Mouse (Mus musculus) right cerebral cortex, postnatal 14 days (tissue): ENCODE measurements around the gene Ldb3.

Experiments used
- DNase-seq: peaks from one replicate; pipeline ENCODE4 v3.0.0; 2022

Ldb3 gene

DNA sequence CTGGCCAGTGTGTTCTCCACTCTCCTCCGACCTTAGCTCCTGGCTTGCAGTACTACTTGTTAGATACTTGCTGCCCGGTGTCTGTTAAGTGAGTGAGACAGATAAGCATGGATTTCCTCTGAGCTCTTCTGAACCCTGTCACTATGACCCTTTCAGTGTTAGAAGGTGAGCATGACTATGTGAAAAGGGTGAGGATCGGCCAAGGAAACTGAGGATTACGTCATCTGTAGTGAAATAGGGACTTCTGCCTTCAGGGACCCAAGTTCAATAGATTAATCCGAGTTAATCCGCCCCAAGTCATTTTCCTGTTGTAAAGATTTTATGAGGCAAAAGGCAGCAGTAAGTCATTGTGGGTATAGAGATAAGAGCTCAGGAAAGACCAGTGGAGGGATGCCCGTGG lies 83.2 kb downstream of the Ldb3 start:
- no peak for DNase-seq

DNA sequence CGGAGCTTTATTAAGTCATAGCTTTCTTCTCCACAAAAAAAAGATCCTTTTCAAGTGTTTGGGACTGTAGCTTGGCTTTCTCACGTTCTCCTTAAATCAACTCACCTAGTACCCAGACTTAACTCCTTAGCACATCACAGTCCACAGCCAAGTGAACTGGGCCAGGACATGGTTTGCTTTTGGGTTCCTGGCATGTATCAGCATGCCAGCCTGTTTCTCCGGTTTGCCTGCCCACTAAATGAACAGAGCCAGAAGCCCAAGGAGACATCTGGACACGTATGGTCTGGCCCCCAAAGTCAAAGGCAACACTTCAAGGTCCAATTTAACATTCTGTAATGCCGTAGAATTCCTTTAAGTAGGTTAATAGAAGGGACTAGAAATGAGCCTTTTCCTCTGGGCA lies 84.1 kb downstream of the Ldb3 start:
- DNase-seq = no peak

DNA sequence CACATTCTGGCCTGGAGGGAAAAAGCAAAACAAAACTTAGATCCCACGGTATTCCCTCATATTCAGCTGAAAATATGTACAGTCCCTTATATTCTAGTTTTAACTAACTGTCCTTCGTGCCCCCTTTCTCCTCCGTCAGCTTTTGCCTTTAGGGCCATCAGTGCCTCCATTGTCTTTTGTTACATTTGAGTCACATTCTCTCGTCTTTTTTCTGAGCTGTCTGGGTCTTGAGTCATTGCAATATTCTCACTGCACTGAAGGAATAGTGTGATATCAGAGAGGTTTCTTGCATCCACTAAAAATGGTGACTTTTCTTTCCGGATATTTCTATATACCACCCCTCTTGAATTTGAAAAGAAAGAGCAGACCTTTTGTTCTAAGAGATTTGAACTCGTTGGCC lies 84.7 kb downstream of the Ldb3 start:
- DNase-seq = no peak

DNA sequence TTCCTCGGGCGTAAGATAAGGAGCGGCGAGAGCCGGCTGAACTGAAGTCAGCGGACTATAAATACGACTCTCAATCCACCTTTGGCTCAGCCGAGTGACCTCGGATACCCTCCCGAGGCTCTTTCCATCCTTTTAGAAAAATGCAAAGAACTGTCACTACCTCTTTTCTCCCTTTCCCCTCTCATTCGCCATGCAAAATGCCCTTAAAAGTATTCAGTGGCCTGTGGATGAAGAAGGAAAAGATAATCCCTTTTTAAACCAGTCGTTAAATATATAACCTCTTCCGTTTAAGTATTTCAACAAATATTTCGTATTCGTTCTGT lies 85.2 kb downstream of the Ldb3 start, which contains the start of gene Bmpr1a:
Bmpr1a (minus strand) TSS at position 17 of the 323 bp plus-strand sequence.
- DNase-seq = no peak

DNA sequence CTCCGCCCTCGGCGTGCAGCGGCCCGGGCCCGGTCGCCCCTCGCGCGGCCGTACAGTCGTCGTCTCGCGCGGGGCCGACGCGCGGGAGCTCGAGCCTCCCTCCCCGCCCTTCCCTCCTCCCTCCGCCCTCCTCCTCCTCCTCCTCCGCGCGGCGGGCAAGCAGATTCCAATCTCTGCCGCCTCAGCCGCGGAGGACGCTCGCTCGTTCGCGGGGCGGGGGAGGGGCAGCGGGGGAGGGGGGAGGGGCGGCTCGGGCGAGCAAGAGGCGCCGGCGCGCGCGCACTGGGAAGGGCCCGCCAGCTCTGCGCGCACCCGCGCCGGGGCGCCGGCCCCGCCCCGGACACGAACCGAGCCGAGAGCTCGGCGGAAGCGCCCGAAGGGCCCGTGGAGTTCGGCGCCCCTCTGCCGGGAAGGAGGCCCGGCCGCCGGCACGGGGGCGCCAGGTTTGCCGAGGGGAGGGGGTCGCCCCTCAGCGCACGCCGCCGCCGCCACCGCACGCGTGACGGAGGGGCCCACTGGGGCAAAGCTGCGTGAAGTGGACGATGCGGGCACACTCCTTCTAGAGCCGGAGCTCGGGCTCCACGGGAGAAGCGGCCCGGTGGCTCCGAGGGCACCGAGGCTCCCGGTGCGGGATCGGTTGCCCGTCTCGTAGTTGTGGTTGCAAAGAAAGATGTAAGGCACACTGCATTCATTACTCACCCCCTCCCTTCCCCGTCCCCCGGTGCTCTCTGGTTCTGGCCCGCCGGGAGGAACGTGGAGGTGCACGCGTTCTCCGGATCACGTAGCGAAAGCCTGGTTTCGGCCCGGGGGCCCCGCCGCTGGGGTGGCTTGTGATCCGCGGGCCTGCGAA lies 85.8 kb downstream of the Ldb3 start:
- DNase-seq = peak; percentile 89

DNA sequence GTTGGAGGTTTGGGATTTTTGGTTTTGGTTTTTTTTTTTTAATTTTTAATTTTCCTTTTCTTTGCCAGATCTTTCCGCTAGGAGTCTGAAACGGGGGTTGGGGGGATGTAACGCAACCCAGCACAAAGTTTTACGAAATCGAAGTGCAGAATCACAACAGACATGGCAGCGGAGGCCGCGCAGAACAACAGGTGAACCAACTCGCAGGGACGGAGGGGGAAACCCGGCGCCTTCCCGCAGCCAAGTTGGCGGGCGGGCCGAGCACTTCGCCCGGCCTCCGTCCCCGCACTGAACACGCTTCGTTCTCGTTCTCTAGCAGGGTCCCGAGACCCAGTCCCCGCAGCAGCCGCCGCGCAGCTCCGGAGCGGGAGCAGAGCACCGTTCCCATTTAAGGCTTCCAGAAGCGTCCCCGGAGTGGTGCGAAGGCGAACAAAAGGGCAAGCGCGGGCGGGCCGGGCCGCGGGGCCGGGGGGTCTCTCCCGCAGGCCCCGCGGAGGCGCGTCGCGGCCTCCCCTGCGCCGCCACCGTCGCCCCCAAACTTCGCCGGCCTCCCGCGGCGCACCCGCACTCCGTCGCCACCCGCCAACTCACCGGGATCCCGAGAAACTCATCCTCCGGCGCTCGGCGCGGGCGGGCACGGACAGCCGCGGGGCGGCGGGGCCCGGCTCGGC lies 86.5 kb downstream of the Ldb3 start:
- peak; percentile 44 for DNase-seq

DNA sequence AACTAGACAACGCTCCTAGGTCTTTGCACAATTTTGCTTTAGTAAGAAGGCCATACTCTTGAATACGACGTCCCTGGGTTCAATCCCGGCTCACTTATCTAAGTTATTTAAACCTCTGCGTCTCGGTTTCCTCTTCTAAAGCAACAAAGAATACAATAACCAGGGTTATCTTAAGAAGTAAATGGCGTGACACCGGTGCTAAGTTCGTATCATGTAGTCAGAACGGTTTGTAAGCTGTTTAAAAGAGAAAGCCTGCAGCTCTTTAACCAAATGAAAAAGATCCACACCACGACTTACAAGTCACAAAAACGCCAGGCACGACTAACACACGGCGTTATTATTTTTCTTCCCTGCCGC lies 87.1 kb downstream of the Ldb3 start:
- no peak for DNase-seq

DNA sequence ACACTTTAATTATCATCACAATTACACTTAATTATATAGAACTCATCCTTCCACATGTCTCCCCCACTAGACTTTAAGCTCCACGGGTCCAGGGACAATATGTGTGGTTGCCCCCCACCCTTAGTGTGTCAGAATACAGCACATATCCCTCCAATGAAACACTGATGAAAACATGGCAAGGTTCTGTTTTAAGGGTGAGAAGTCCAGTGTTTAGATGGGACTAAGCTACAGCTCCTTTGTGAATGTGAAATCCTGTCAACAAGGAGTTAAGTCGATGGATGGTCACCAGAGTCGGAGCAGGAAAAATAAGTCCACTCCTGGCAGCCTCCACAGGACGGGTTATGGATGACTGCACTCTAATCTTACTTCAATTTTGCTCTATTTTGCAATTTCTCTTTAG lies 88.2 kb downstream of the Ldb3 start:
- DNase-seq = no peak

DNA sequence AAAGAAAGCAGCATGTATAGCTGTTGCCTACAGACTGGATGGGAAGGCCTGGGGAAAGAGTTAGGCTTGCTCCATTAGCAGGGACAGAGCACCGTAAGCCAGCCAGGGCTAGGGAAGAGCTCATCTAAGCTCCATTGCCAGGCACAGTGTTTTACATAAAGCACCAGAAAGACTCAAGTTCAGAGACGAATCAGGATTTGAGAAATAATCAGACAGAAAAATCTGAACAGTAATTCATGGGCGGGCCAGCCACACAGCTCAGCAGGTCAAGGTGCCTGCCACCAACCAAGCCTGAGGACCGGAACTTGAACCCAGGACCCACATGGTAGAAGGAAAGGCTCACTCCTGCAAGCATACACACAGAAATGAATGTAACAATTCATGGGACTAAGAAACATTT lies 88.8 kb downstream of the Ldb3 start:
- no peak for DNase-seq

DNA sequence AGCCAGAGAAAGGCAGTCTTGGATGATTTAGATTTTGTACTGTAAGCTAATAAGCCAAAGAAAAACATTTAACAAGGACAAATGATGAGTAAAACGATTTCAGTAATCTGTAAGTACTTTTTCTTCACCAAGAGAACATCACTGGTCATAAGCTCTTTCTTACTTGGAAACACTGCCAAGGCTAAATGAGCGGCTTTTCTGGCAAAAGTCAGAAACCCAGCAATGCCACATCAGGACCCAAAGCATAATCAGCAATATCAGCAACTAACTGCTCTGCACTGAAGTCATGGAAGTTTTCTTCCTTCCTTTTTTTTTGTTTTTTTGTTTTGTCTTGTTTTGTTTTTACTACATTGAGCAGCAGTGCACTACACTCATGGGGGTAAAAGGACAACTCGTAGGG lies 91.1 kb downstream of the Ldb3 start:
- DNase-seq = no peak

DNA sequence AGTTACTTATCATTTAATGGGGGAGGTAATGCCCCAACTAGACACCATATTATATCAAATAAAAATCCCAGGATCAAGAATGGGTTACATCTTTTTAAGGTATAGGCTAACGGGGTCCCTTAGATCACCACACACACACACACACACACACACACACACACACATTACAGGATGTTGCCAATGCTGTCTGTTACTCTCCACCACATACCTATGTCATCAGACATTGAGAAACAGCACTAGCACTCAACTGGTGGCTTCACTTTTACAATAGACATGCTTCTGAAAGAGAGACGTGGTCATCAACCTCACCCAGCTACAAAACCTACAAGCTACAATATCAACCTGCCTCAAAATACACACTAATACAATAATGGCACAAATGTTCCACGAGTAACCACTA lies 94.8 kb downstream of the Ldb3 start:
- no peak for DNase-seq

DNA sequence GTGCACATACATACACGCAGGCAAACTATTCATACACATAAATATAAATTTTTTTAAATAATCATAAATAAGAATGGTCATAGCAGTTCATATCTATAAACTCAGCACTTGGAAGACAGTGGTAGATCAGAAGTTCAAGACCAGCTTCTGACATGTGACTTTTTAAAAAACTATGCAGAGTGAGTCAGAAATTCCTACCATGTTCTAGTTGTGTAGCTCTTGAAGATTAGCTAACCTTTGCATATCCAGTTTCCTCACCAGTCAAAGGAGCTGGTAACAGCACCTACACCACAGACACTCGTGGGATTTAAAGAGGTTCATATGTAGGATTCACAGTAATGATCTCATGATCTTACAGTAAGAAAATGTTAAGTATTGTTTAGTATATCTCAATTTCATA lies 95.8 kb downstream of the Ldb3 start:
- no peak for DNase-seq

DNA sequence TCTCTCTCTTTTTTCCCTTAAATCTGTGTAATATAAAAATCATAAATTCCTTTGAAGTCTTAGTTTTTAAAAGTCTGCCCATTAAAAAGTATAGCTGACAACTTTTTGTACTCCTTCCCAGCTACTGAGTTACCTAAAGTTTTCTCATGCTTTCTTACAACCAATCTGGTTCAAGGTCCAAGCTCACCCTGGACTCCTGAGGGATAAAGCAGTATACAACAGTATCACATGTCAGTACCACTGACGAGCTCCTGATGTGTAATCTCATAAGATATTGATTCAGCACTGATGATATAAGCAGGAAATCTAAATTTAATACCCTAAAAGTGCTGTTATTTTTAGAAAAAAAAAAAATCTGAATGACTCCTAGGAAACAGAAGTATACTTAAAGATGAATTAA lies 97.5 kb downstream of the Ldb3 start:
- DNase-seq = no peak

DNA sequence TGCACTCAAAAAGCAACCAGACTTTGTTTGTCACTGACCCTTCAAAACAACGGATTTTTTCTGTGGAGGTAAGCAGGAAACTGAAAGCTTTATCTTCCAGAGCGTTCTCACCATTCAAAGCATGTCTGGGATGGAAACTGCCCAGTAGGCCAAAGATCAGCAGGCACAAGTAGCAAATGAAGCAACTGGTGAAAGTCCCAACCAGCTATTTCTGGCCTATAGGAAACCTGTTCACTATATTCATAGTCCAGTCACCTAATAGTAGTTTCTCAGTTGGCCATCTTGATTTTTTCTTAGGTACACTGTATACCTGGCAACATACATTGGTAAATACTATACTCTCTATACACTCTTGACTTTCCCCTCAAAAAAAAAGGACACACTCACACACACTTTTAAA lies 98.6 kb downstream of the Ldb3 start:
- no peak for DNase-seq

DNA sequence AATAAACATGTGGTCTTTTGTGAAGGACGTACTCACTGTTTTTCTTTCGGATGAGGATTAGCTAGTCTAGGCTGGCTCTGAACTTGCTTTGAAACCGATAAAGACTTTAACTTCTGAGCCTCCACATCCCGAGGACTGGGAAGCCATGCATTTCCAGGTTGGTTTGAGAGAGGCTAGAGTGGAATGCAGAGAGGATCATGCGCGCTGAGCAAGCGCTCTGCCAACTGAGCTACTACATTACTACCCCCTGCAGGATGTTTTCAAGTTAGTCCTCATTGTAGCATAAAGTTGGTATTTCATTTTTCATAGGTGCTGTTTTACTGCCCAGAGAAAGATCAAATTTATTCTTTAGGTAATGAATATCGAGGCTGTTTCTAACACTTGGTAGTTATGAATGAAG lies 102.3 kb downstream of the Ldb3 start:
- DNase-seq = no peak

DNA sequence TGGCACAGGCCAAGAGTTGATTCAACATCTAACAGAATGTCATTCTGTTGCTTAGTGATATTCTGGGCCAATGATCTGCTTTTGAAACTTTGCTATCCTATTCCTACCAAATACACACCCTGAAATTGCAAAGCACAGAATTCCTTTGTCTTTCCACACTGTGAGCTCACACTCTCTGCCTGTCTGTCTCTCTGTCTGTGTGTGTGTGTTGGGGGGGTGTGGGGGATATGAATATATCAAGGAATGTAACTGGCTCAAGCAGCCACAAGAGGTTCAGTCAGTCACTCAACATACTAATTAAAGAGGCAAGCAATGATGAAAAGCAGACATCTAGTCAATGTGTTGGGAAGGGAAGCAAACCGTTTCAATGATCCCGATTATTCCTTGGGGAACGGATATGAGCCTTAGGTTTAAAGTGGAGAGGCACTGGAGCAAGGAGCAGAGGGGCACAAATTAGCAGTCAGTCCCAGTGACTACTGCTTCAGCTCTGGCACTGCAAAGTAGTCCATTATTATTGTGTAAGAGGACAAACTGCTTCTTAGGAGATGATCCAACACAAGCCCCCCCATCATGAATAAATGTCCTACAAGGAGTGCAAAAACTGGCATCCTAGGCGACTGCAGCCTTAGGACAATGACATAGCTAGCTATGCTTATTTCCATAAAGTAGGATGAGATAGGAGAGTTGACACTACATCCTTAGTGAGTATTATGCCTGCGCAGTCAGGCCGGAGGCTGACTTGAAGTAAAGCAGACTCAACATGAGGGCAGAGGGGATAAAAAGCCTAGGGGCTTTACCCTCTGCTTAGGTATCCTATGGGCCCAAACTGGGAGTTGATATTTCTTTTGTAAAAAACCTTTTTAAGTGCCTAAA lies 104.8 kb downstream of the Ldb3 start:
- no peak for DNase-seq
